Mouse (Mus musculus) megakaryocyte-erythroid progenitor cell, adult 5 weeks (primary cell): ENCODE measurements around the gene Sele. TPM values are rescaled to one million over a fixed set of nuclear protein-coding genes. Genes with fewer than 3 reads are reported as not detected.

ENCODE experiments used
- polyA plus RNA-seq: library from polyadenylated mRNA; stranded (reverse); fragments of >175 nt; gene quantifications from 2 replicates; pipeline ENCODE4 v1.2.3, GENCODE M21; 2012

Gene Sele
- polyA plus RNA-seq = 0.02 TPM in 2 replicates

GRCm38 (mm10) chr1:164047934-164048333 is at the start of gene Sele:
Gene Sele, plus strand, starts transcription at chr1:164048234.

GRCm38 (mm10) chr1:164061925-164062324 is 13.9 kb downstream of the Sele start, which contains the start of gene Sell:
Gene Sell, plus strand, starts transcription at chr1:164061982.

Other genes starting within 250 kb of the Sele start
- 5.3 and 6.5 TPM in 2 replicates for gene Scyl3, start 119.1 kb upstream of the Sele start, polyA plus RNA-seq
- gene BC055324, start 53.4 kb upstream of the Sele start, polyA plus RNA-seq = 1.5 and 1.9 TPM in 2 replicates
- 0.48 and 0.61 TPM in 2 replicates for gene Mettl18, start 53.3 kb upstream of the Sele start, polyA plus RNA-seq
- 22.7 and 29.7 TPM in 2 replicates for gene Sell, start 13.7 kb downstream of the Sele start, polyA plus RNA-seq
- 7.9 and 8.3 TPM in 2 replicates for gene Selp, start 67.0 kb downstream of the Sele start, polyA plus RNA-seq
- 0.56 and 0.65 TPM in 2 replicates for gene F5, start 103.6 kb downstream of the Sele start, polyA plus RNA-seq
- gene Slc19a2, start 200.8 kb downstream of the Sele start, polyA plus RNA-seq = 12.8 and 13.3 TPM in 2 replicates
- 3.2 and 4.5 TPM in 2 replicates for gene Ccdc181, start 227.4 kb downstream of the Sele start, polyA plus RNA-seq